Mouse (Mus musculus): ENCODE measurements around the gene Ppp1r21.

Ppp1r21 gene

GRCm38 (mm10) chr17:88530667-88531066, 749 bp downstream of the Ppp1r21 start:
- no peak for DNase-seq

GRCm38 (mm10) chr17:88531176-88531575, 1.3 kb downstream of the Ppp1r21 start:
- no peak for DNase-seq

- DNase-seq = no peak
Measured at GRCm38 (mm10) chr17:88537842-88538430, 8.0 kb downstream of the Ppp1r21 start.

GRCm38 (mm10) chr17:88542771-88543416, 13.0 kb downstream of the Ppp1r21 start:
- DNase-seq = no peak

GRCm38 (mm10) chr17:88543417-88543782, 13.5 kb downstream of the Ppp1r21 start:
- no peak for DNase-seq

GRCm38 (mm10) chr17:88545217-88545784, 15.4 kb downstream of the Ppp1r21 start:
- no peak for DNase-seq

- no peak for DNase-seq
Measured at GRCm38 (mm10) chr17:88546745-88547144, 16.8 kb downstream of the Ppp1r21 start.

GRCm38 (mm10) chr17:88549411-88550191, 19.7 kb downstream of the Ppp1r21 start:
- DNase-seq = no peak

- no peak for DNase-seq
Measured at GRCm38 (mm10) chr17:88550351-88550750, 20.4 kb downstream of the Ppp1r21 start.

- DNase-seq = no peak
Measured at GRCm38 (mm10) chr17:88550981-88551940, 21.3 kb downstream of the Ppp1r21 start.

- no peak for DNase-seq
Measured at GRCm38 (mm10) chr17:88552556-88552955, 22.6 kb downstream of the Ppp1r21 start.

GRCm38 (mm10) chr17:88553001-88553449, 23.1 kb downstream of the Ppp1r21 start:
- DNase-seq = no peak

GRCm38 (mm10) chr17:88553473-88554087, 23.7 kb downstream of the Ppp1r21 start:
- no peak for DNase-seq

GRCm38 (mm10) chr17:88556176-88556575, 26.3 kb downstream of the Ppp1r21 start:
- DNase-seq = no peak

GRCm38 (mm10) chr17:88556688-88557087, 26.8 kb downstream of the Ppp1r21 start:
- no peak for DNase-seq

- peak; percentile 65 for DNase-seq
Measured at GRCm38 (mm10) chr17:88558168-88558842, 28.4 kb downstream of the Ppp1r21 start.

- no peak for DNase-seq
Measured at GRCm38 (mm10) chr17:88563611-88564010, 33.7 kb downstream of the Ppp1r21 start.

- no peak for DNase-seq
Measured at GRCm38 (mm10) chr17:88569807-88570540, 40.1 kb downstream of the Ppp1r21 start.

- DNase-seq = no peak
Measured at GRCm38 (mm10) chr17:88570784-88571183, 40.9 kb downstream of the Ppp1r21 start.

- no peak for DNase-seq
Measured at GRCm38 (mm10) chr17:88574811-88575210, 44.9 kb downstream of the Ppp1r21 start.
